Mouse (Mus musculus) olfactory bulb, adult 2 months (tissue): Measurements from ENCODE around the gene Gm20431. TPM values are rescaled to one million over a fixed set of nuclear protein-coding genes. Genes with fewer than 3 reads are reported as not detected.

Experiments
- H3K27ac ChIP-seq: fragments of 200-500 bp; 2 replicates; pipeline ENCODE4 v1.5.1; 2012; ENCODE audit warnings: low read depth, low read length; ENCODE audit not compliant: insufficient read depth
- H3K4me1 ChIP-seq: fragments of 200-500 bp; 2 replicates; pipeline ENCODE4 v1.6.1; 2012; ENCODE audit warnings: low read length; ENCODE audit not compliant: control insufficient read depth, insufficient read depth
- H3K4me3 ChIP-seq: fragments of 200-500 bp; 2 replicates; pipeline ENCODE4 v1.5.1; 2012; ENCODE audit warnings: mild to moderate bottlenecking, low read depth, low read length, moderate library complexity; ENCODE audit not compliant: insufficient read depth
- CTCF ChIP-seq: fragments of 200-500 bp; IDR thresholded peaks from 2 replicates; pipeline ENCODE4 v1.5.1; 2012; ENCODE audit warnings: low read depth, mild to moderate bottlenecking, low read length, moderate library complexity; ENCODE audit not compliant: insufficient read depth
- POLR2A ChIP-seq: fragments of 200-500 bp; IDR thresholded peaks from 2 replicates; pipeline ENCODE4 v1.6.1; 2012; ENCODE audit warnings: mild to moderate bottlenecking, low read depth, low read length, moderate library complexity; ENCODE audit not compliant: insufficient read depth
- WGBS: fragments of 180-500 bp; shearing (Covaris S2); methylation state at CpG from one replicate; pipeline ENCODE4 v1.1.7; 2018; 5-methylcytosine and 5-hydroxymethylcytosine counted together
- polyA plus RNA-seq: library from polyadenylated mRNA; stranded (reverse); fragments of >200 nt; gene quantifications from 2 replicates; pipeline ENCODE4 v1.2.4, GENCODE M21; 2012; ENCODE audit warnings: low replicate concordance; ENCODE audit not compliant: missing spikeins, insufficient read depth, insufficient read length

The Gm20431 gene
- polyA plus RNA-seq, 1 experiment, result not detected

DNA sequence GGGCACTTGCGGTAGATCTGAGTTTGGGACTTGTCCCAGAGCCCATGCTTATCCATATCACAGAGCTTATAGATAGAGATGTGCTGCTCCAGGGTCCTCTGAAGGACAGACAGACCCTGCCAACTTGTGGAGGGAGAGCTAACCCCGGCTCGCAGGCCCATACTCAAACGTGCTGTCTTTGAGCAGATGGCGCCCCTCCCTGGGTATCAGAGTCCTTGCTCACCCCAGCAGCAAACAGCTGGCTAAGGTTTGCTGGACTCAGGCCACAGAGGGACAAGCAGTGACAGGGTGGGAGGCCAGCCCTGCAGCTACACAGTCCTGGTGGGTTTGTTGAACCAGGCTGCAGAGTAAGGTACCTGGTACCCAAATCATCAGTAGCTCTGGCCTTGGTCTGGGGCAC is 58.3 kb downstream of the Gm20431 start:
- 81% methylated on average over 5 of the region's 5 CpGs for WGBS
- TF ChIP-seq CTCF, result no peak
- no peak for TF ChIP-seq POLR2A
- H3K4me3 ChIP-seq, result no peak overlapping the region
- 0 out of 2 replicates have a peak, but pooled peaks cover 2% of the 10 kb centered on the region for H3K4me1 ChIP-seq
- H3K27ac ChIP-seq, result no peak overlapping the region

GRCm38 (mm10) chr2:167602364-167602763 is 58.9 kb downstream of the Gm20431 start:
- no peak overlapping the region for H3K27ac ChIP-seq
- H3K4me3 ChIP-seq, result no peak overlapping the region
- WGBS, result 95% methylated on average over 2 of the region's 2 CpGs
- TF ChIP-seq POLR2A, result no peak
- no peak for TF ChIP-seq CTCF
- H3K4me1 ChIP-seq, result peaks cover 7% of the 10 kb centered on the region

- Histone ChIP-seq H3K4me1 (peaks cover 24% of the 10 kb centered on the region), H3K4me3 (no peak overlapping the region), H3K27ac (no peak overlapping the region)
- WGBS, result 86% methylated on average over 8 of the region's 8 CpGs
- TF ChIP-seq CTCF (no peak), POLR2A (no peak)
Observed at GRCm38 (mm10) chr2:167600481-167600995, 60.8 kb downstream of the Gm20431 start.

DNA sequence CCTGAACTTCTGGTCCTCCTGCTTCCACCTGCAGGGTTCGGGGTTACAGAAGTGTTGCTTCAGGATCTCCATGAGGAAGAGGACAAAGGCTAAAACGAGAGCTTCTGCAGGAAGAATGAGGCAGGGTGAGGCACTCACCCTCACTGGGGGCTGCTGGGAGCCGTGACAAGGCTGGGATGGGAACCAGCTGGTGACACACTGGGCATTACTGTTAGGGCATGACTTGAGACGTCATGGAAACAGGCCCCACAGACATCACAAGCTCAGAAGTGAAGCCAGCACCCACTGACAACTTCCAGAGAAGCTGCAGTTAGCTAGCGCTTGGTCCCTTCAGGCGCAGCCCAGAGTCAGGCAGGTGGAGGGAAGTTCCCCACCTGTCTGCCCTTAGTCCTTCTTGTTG is 61.4 kb downstream of the Gm20431 start:
- Histone ChIP-seq H3K27ac (no peak overlapping the region), H3K4me3 (no peak overlapping the region), H3K4me1 (peaks cover 27% of the 10 kb centered on the region)
- TF ChIP-seq POLR2A, result no peak
- no peak for TF ChIP-seq CTCF
- 83% methylated on average over 6 of the region's 6 CpGs for WGBS

- WGBS, result 85% methylated on average over 5 of the region's 5 CpGs
- Histone ChIP-seq H3K4me3 (no peak overlapping the region), H3K4me1 (peaks cover 34% of the 10 kb centered on the region), H3K27ac (no peak overlapping the region)
- TF ChIP-seq POLR2A (no peak), CTCF (no peak)
Observed at GRCm38 (mm10) chr2:167599195-167599594, 62.1 kb downstream of the Gm20431 start.

DNA sequence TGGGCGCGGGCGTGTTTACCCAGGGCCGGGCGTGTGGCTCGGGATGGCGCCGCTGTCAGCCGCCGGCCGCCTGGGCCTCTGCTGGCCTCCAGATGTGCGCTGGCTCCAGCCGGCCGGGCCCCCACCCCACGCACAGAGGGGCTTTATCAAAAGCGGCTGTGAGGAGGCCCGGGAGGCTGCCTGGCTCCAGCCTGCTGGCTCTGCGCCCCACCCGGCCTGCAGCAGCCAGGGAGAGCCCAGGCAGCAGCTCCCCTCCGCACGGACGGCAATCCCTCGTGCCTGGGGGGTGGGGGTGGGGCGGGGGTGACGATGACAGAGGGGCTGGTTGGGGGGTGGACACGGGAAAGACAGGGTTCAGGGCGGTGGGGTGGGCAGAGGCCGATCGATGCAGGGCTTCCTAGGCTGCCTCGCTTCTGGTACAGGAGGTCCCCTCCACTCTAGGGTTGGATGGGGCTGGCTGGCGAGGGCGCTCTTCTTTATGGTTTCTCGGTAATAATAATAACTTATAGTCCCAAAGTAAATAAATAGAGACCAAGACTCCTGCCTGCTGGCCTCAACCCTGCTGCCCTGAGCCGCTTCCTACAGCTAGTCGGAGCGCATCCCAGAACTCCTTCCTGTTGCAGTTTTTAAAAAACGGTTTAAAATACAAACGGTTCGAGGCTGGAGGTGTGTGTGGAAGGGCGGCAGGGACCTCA is 63.7 kb downstream of the Gm20431 start:
- 45% methylated on average over 39 of the region's 40 CpGs for WGBS
- no peak overlapping the region for H3K27ac ChIP-seq
- TF ChIP-seq POLR2A (no peak), CTCF (no peak)
- no peak overlapping the region for H3K4me3 ChIP-seq
- peaks cover 44% of the 10 kb centered on the region for H3K4me1 ChIP-seq

GRCm38 (mm10) chr2:167596726-167597491 is 64.4 kb downstream of the Gm20431 start:
- 63% methylated on average over 27 of the region's 27 CpGs for WGBS

GRCm38 (mm10) chr2:167596262-167596661 is 65.0 kb downstream of the Gm20431 start:
- Histone ChIP-seq H3K27ac (no peak overlapping the region), H3K4me1 (peaks cover 44% of the 10 kb centered on the region), H3K4me3 (no peak overlapping the region)
- no peak for TF ChIP-seq CTCF
- TF ChIP-seq POLR2A, result no peak
- WGBS, result 72% methylated on average over 4 of the region's 4 CpGs

More at GRCm38 (mm10) chr2:167596726-167597491, 64.4 kb downstream of the Gm20431 start:
- H3K27ac ChIP-seq, result no peak overlapping the region
- TF ChIP-seq POLR2A (no peak), CTCF (no peak)
- H3K4me3 ChIP-seq, result no peak overlapping the region
- H3K4me1 ChIP-seq, result peaks cover 44% of the 10 kb centered on the region

DNA sequence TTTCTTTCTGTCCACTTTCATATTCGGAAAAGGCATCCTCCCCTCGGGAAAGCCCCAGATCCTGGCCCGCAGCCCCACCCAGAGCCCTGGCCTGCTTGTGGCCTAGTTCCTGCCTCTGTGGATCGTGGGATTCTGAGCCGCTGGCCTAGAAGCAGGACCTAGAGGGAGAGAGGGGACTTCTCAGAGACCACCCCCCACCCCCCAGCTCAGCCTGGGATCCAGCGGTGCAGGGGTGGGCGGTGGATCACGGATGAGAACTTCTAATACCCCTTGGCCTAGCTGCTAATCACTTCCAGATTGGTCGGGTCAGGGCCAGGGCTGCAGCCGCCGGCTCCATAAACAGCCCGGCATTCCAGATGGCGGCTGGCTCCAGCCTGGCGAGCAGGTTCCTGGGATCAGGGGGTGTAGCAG is 65.5 kb downstream of the Gm20431 start:
- Histone ChIP-seq H3K4me1 (peaks cover 44% of the 10 kb centered on the region), H3K4me3 (no peak overlapping the region), H3K27ac (no peak overlapping the region)
- whole genome bisulfite sequencing, result 81% methylated on average over 14 of the region's 14 CpGs
- TF ChIP-seq POLR2A (no peak), CTCF (no peak)
